Mouse (Mus musculus): ENCODE data around the gene Runx2.

The Runx2 gene

GRCm38 (mm10) chr17:44767375-44767774 lies 47.2 kb downstream of the Runx2 start:
- in situ Hi-C loops (cut with MseI, MboI) = no loop called here

DNA sequence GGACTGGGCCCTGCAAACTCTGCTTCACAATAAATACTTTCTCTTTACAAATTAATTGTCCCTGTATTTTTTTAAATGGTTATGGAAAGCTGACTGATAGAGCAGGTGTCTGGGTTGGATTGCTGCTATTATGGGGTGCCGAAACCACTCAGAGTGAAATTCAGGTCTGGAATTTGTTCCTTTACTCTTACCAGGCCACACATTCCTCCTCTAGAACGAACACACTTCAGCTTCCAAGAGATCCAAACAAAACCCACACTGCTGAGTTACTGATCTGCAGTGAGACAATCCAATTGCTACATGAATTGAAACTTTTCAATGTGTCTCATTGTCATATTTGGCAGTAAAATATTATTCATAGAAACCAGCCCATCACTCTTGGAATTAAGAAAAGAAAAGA lies 47.6 kb downstream of the Runx2 start:
- in situ Hi-C loops (cut with MseI, MboI) = no loop called here

DNA sequence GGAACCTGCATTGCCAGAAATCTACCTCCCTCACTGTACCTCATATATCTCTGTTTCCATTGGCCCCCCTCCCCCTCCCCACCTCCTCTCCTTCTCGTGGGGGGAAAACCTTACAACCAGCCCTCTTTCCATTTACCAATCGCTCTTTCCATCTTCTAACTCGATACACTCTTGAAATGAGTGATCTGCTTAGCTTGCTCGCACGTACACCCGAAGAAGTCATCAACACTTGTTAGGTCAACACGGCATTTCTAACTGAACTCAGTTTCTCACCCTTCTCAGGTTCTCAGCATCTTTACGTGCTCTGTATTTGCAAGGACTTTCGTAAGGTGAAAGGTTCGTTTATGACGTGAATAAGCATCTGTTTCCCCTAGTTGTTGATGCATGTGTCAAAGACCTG lies 48.3 kb downstream of the Runx2 start:
- in situ Hi-C loops (cut with MseI, MboI) = no loop called here

GRCm38 (mm10) chr17:44745378-44745777 lies 69.2 kb downstream of the Runx2 start:
- in situ Hi-C loops (cut with MseI, MboI) = loop anchor here (10.0 to 25.0 kb wide), 2 partner anchors 283 to 299 kb away; no protein-coding TSS in a partner anchor

DNA sequence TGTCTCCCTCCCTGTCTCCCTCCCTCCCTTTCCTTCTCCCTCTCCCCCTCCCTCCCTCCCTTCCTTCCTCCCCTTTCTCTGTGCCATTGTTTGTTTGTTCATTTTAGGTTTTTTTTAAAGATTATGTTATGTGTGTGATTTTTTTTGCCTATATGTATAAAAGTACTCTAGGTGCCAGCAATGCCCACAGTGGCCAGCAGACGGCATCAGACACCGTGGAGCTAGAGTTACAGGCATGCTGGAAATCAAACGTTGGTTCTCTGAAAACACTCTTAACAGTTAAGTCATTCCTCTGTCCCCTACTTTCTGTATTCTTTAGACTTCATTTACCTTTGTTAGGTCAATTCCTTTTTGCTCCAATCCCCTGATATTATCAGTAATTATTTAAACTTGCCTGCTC lies 70.8 kb downstream of the Runx2 start:
- in situ Hi-C loops (cut with MseI, MboI) = loop anchor here (10.0 to 25.0 kb wide), 2 partner anchors 281 to 301 kb away; no protein-coding TSS in a partner anchor

- in situ Hi-C loops (cut with MseI, MboI) = loop anchor here (10.0 to 25.0 kb wide), 2 partner anchors 280 to 303 kb away; no protein-coding TSS in a partner anchor
These were observed 72.4 kb downstream of the Runx2 start for GRCm38 (mm10) chr17:44742246-44742645.

GRCm38 (mm10) chr17:44738121-44738637 lies 76.4 kb downstream of the Runx2 start:
- in situ Hi-C loops (cut with MseI, MboI) = loop anchor here (10.0 to 25.0 kb wide), 2 partner anchors 276 to 473 kb away; no protein-coding TSS in a partner anchor

DNA sequence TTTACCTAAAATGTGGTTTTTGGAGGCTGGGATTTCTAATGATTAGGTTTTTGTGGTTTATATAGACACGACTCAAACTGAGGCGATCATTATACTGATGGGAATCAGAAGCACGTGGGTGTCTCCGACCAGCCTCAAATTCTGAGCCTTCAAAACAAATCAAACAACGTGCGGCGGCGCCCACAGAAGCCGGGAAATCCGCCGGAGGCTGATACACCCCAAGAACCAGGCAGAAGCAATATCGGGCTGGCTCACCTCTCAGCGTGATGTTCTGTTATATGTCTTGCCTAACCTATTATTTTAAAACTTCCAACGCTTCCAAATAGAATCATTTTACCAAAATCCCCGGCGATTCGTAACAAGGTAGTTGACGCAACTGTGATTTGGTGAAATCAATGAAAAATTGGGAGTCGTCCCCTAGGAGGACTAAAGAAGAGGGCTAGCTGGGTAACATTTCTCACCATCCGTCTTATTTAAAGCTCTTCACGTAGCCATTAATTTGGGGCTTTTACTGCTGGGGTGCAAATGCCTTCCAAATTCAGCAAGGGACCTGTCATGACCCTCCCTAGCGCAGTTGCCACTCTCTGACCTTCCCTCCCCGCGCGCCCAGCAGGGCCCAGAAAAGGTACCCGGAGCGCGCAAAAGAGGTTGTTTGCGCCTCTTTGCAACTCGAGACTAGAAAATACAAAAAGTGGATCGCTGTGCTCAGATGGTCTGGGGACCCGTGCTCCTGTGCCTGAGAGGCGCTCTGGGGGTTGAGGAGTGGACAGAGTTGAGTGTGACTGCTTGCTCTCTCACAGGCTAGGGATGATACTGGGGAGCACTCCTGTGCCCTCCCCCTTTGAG lies 77.1 kb downstream of the Runx2 start:
- in situ Hi-C loops (cut with MseI, MboI) = loop anchor here (10.0 to 25.0 kb wide), 2 partner anchors 275 to 473 kb away; no protein-coding TSS in a partner anchor

- in situ Hi-C loops (cut with MseI, MboI) = loop anchor here (10.0 to 25.0 kb wide), 2 partner anchors 274 to 471 kb away; no protein-coding TSS in a partner anchor
These were observed 78.5 kb downstream of the Runx2 start for GRCm38 (mm10) chr17:44735991-44736561.

DNA sequence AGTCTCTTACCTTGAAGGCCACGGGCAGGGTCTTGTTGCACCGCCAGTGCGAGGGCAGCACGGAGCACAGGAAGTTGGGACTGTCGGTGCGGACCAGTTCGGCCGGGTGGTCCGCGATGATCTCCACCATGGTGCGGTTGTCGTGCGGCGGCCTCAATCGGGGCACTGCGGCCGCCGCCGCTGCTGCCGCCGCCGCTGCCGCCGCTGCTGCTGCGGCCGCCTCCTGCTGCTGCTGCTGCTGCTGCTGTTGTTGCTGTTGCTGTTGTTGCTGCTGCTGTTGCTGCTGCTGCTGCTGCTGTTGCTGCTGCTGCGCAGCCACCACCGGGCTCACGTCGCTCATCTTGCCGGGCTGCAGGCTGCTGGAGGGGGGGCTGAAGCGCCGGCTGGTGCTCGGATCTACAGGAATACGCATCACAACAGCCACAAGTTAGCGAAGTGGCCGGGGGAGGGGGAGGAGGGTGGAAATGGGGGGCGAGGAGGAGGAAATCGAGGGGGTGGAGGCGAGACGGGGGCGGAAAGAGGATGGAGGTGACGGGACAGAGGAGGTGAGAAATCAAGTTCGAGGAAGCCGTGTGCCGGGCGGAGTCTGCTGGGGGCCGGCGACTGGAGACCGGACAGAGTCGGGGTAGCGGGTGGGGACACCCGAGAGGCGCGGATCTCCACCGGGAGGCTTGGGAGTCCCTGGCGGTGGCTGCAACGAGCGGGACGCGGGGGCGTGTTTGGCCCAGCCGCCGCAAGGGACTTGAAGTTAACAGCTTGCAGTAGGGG lies 79.2 kb downstream of the Runx2 start:
- in situ Hi-C loops (cut with MseI, MboI) = loop anchor here (10.0 to 25.0 kb wide), 2 partner anchors 273 to 471 kb away; no protein-coding TSS in a partner anchor

- in situ Hi-C loops (cut with MseI, MboI) = loop anchor here (10.0 to 25.0 kb wide), 2 partner anchors 272 to 470 kb away; no protein-coding TSS in a partner anchor
These were observed 79.9 kb downstream of the Runx2 start for GRCm38 (mm10) chr17:44734501-44735222.

DNA sequence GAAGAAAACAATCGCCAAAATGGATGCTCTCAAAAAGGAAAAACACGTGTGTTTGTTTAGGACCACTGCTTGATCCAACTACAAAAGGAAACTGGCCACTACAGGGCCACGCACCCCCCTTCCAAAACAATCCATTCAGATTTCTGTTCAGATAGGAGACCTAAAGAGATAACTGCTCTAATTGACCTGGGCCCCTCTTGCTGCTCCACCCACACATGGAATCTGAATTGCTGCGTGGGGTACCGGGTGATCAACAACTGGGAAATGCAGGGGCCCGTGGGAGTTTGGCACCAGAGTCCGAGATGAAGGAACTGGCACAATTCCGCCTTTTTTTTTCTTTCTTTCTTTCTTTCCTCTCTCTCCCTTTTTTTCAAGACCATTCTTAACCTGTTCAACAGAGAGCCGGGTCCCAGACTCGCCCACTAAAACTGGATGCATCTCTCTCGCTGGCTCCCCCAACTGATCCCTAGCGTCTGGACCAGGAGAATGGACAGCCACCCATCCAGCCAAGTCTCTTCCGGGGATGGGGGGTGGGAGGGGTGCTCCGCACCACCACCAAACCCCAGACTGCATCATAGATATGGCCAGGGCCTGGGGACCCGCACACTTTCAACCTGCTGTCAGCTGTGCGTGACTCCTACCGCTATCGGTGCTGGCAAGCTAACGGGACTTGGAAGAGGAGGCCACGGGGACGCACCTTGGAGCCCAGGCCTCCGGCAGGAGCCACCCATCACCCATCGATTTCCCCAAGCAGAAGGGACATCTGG lies 80.9 kb downstream of the Runx2 start:
- in situ Hi-C loops (cut with MseI, MboI) = loop anchor here (10.0 to 25.0 kb wide), 2 partner anchors 271 to 469 kb away; no protein-coding TSS in a partner anchor

GRCm38 (mm10) chr17:44728464-44728863 lies 86.1 kb downstream of the Runx2 start:
- in situ Hi-C loops (cut with MseI, MboI) = loop anchor here in 1 of 2 experiments (25.0 kb wide), 1 partner anchor 266 kb away; no protein-coding TSS in a partner anchor

DNA sequence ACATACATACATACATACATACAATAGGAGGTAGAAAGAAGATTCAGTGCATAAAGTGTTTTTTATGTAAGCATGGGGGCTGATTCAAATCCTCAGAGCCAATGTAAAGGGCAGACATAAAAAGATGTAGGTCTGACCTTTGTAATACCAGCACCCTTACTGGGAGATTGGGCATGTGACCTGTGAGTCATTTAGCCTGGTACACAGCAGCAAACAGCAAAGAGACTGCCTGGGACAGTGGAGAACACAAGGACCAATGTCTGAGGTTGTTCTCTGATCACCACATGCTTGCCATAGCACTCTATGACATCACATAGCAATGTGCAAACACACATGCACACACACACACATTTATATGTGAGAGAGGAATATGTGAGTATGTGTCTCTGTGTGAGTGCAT lies 86.9 kb downstream of the Runx2 start:
- in situ Hi-C loops (cut with MseI, MboI) = loop anchor here in 1 of 2 experiments (25.0 kb wide), 1 partner anchor 265 kb away; no protein-coding TSS in a partner anchor

GRCm38 (mm10) chr17:44724805-44725480 lies 89.7 kb downstream of the Runx2 start:
- in situ Hi-C loops (cut with MseI, MboI) = loop anchor here in 1 of 2 experiments (25.0 kb wide), 1 partner anchor 263 kb away; no protein-coding TSS in a partner anchor

GRCm38 (mm10) chr17:44724255-44724654 lies 90.3 kb downstream of the Runx2 start:
- in situ Hi-C loops (cut with MseI, MboI) = no loop called here

DNA sequence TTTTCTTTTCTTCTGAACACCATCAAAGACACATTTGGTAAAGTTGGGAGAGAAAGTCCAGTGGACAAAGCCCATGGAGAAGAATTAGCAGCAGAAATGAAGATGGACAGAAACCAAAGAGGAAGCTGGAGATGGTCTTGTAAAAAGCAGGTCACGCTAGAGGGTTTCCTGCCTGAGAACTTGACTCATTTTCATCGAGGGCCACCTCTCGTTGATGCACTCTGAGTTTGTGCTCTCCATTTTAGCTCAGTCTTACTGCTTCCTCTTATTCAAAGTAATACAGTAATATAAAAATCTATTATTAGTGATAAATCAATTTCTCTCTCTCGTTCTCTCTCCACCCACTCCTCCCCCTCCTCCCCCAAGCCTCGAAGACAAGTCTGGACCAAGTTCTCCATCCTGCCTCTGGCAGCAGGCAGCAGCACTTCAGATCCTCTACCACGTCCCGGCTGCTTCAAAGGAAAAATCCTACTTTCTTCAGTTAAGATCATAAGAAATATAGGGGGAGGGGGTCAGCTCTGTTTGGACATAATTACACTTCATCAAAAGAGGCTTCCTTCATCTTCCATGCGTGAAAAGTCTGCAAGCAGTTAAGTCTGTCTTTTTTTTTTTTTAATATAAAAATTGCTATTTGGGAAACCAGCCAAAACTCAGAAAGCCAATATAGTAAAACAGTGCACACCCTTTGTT lies 92.3 kb downstream of the Runx2 start:
- in situ Hi-C loops (cut with MseI, MboI) = no loop called here

DNA sequence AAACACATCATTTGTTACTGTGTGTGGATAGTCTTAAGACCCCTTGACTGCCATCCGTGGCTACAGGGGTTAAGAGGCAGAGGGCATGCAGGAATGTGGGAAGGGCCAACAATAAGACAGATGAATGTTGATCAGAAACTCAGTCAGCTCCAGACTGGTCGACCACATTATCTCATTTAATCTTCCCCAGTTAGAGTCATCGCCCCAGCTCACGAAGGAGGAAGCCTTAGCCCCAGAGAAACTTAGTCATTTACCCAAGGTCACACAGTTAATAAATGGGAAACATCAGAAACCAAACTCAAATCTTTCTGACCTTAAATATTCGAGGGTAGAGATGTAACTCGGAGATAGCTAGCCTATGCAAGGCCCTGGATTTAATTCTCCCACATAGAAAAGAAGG lies 96.0 kb downstream of the Runx2 start:
- in situ Hi-C loops (cut with MseI, MboI) = no loop called here
